Mouse (Mus musculus) liver, postnatal 0 days (tissue): ENCODE results near the gene Zfp597.

ENCODE experiments used
- CTCF ChIP-seq: sonication (generic); IDR thresholded peaks from 2 replicates; pipeline ENCODE4 v1.5.1; 2016; ENCODE audit warnings: antibody characterized with exemption, low read depth
- EP300 ChIP-seq: IDR thresholded peaks from 2 replicates; pipeline ENCODE4 v1.6.1; 2016; ENCODE audit warnings: antibody characterized with exemption, low read depth, mild to moderate bottlenecking

DNA sequence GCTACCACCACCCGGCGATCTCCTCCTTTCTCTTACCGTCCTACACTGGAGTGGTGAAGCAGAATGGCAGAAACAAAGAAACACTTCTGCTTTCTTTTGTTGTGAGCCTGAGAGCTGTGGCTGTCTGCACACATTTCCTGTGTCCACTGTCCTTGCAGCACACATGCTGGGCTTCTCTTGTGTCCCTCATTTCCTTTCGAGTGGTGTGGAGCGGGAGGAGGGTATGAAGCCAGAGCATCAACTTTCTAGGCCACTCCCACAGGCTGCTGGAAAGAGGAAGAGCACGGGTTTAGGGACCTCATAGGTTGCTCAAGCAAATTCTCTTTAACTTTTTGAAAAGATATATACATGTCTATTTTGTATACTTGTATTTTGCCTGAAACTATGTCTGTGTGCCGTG is 44.8 kb upstream of the Zfp597 start:
- TF ChIP-seq CTCF (no peak), EP300 (no peak)
